Mouse (Mus musculus): ENCODE data around the gene S100a4. TPM values are rescaled to one million over a fixed set of nuclear protein-coding genes. Genes with fewer than 3 reads are reported as not detected.

Gene S100a4
- total and polyA plus RNA-seq, 3 experiments: 1.1 TPM; not detected in 2

- Histone ChIP-seq H3K79me2 (replicated peaks; ENCODE audit: control insufficient read depth, extremely low read depth, insufficient read depth, poor library complexity, severe bottlenecking) (no peaks in the 10 kb centered on the region), H3K9ac (ENCODE audit: insufficient read depth, low read depth) (no peak overlapping the region), H3K4me3 (replicated peaks in 1 of 3; ENCODE audit: low read depth in 2 of 3, low read length in 2 of 3, poor library complexity in 1 of 3) (no peak overlapping the region), H3K27ac (ENCODE audit: insufficient read depth, low read depth) (no peak overlapping the region), H3K4me2 (ENCODE audit: insufficient read depth, low read depth, poor library complexity, severe bottlenecking) (no peak overlapping the region), H3K36me3 (replicated peaks in 1 of 2; ENCODE audit: control insufficient read depth in 1 of 2, insufficient read depth in 1 of 2, low read length in 1 of 2) (no peaks in the 10 kb centered on the region), H3K27me3 (replicated peaks) (no peaks in the 10 kb centered on the region), H3K4me1 (ENCODE audit: control insufficient read depth in 1 of 2, insufficient read depth in 2 of 2) (peaks cover 23 to 50% of the 10 kb centered on the region in 2 experiments), H3K9me3 (replicated peaks; ENCODE audit: low read length) (no peaks in the 10 kb centered on the region)
- no peak for TF ChIP-seq PAX5 (IDR thresholded peaks at IDR 0.05; ENCODE audit: low read length)
- no peak for TF ChIP-seq JUN (IDR thresholded peaks at IDR 0.05; ENCODE audit: insufficient read depth, low read depth, low read length)
- in situ Hi-C loops (cut with MboI; ENCODE audit: low pct_ligation_motif_present, low pct_unique_long_range_greater_than_20kb, low sequenced_read_pairs): no loop called here
- dilution Hi-C loops (cut with MboI; ENCODE audit: extremely low pct_ligation_motif_present, extremely low pct_unique_long_range_greater_than_20kb, low sequenced_read_pairs): no loop called here
- DNase-seq (ENCODE audit: extremely low read depth): peak; percentile 34
These were observed 19.7 kb upstream of the S100a4 start for GRCm38 (mm10) chr3:90583893-90584292.

- Histone ChIP-seq H3K9ac (ENCODE audit: insufficient read depth, low read depth) (no peak overlapping the region), H3K79me2 (replicated peaks; ENCODE audit: control insufficient read depth, extremely low read depth, insufficient read depth, poor library complexity, severe bottlenecking) (no peaks in the 10 kb centered on the region), H3K27me3 (replicated peaks) (no peaks in the 10 kb centered on the region), H3K36me3 (replicated peaks in 1 of 2; ENCODE audit: control insufficient read depth in 1 of 2, insufficient read depth in 1 of 2, low read length in 1 of 2) (no peaks in the 10 kb centered on the region), H3K4me3 (replicated peaks in 1 of 3; ENCODE audit: low read depth in 2 of 3, low read length in 2 of 3, poor library complexity in 1 of 3) (no peak overlapping the region), H3K9me3 (replicated peaks; ENCODE audit: low read length) (no peaks in the 10 kb centered on the region), H3K4me1 (ENCODE audit: control insufficient read depth in 1 of 2, insufficient read depth in 2 of 2) (peaks cover 23 to 50% of the 10 kb centered on the region in 2 experiments), H3K27ac (ENCODE audit: insufficient read depth, low read depth) (no peak overlapping the region), H3K4me2 (ENCODE audit: insufficient read depth, low read depth, poor library complexity, severe bottlenecking) (no peak overlapping the region)
- DNase-seq (ENCODE audit: extremely low read depth): peak; percentile 61
- dilution Hi-C loops (cut with MboI; ENCODE audit: extremely low pct_ligation_motif_present, extremely low pct_unique_long_range_greater_than_20kb, low sequenced_read_pairs) (no loop called here), in situ Hi-C loops (cut with MboI; ENCODE audit: low pct_ligation_motif_present, low pct_unique_long_range_greater_than_20kb, low sequenced_read_pairs) (no loop called here)
- TF ChIP-seq CTCF (conservative IDR thresholded peaks at IDR 0.05 in 1 of 2, IDR thresholded peaks at IDR 0.05 in 1 of 2; ENCODE audit: low read depth in 2 of 2, low read length in 2 of 2) (peak; percentile 84 to 87), RAD21 (IDR thresholded peaks at IDR 0.05; ENCODE audit: low read depth, low read length) (peak; percentile 65), NELFE (IDR thresholded peaks at IDR 0.05; ENCODE audit: low read depth, low read length) (no peak), SMC3 (IDR thresholded peaks at IDR 0.05; ENCODE audit: low read depth, low read length) (peak; percentile 91), CHD1 (IDR thresholded peaks at IDR 0.05; ENCODE audit: low read depth, low read length) (no peak)
These were observed 18.0 kb upstream of the S100a4 start for GRCm38 (mm10) chr3:90585595-90585994.

- in situ Hi-C loops (cut with MboI; ENCODE audit: low pct_ligation_motif_present, low pct_unique_long_range_greater_than_20kb, low sequenced_read_pairs) (no loop called here), dilution Hi-C loops (cut with MboI; ENCODE audit: extremely low pct_ligation_motif_present, extremely low pct_unique_long_range_greater_than_20kb, low sequenced_read_pairs) (no loop called here)
- H3K4me3 ChIP-seq (replicated peaks in 1 of 3; ENCODE audit: low read depth in 2 of 3, low read length in 2 of 3, poor library complexity in 1 of 3): no peak overlapping the region
- peaks cover 23 to 50% of the 10 kb centered on the region in 2 experiments for H3K4me1 ChIP-seq (ENCODE audit: control insufficient read depth in 1 of 2, insufficient read depth in 2 of 2)
- H3K36me3 ChIP-seq (replicated peaks in 1 of 2; ENCODE audit: control insufficient read depth in 1 of 2, insufficient read depth in 1 of 2, low read length in 1 of 2): no peaks in the 10 kb centered on the region
- no peaks in the 10 kb centered on the region for H3K9me3 ChIP-seq (replicated peaks; ENCODE audit: low read length)
- H3K27ac ChIP-seq (ENCODE audit: insufficient read depth, low read depth): no peak overlapping the region
- H3K79me2 ChIP-seq (replicated peaks; ENCODE audit: control insufficient read depth, extremely low read depth, insufficient read depth, poor library complexity, severe bottlenecking): no peaks in the 10 kb centered on the region
- no peak overlapping the region for H3K9ac ChIP-seq (ENCODE audit: insufficient read depth, low read depth)
- no peak overlapping the region for H3K4me2 ChIP-seq (ENCODE audit: insufficient read depth, low read depth, poor library complexity, severe bottlenecking)
- no peaks in the 10 kb centered on the region for H3K27me3 ChIP-seq (replicated peaks)
- no peak for TF ChIP-seq RCOR1 (conservative IDR thresholded peaks at IDR 0.05; ENCODE audit: low read depth, low read length)
- TF ChIP-seq NRF1 (IDR thresholded peaks at IDR 0.05; ENCODE audit: low read depth, low read length): no peak
- TF ChIP-seq PAX5 (IDR thresholded peaks at IDR 0.05; ENCODE audit: low read length): no peak
- TF ChIP-seq ZNF384 (IDR thresholded peaks at IDR 0.05; ENCODE audit: low read depth, low read length): no peak
- TF ChIP-seq ELF1 (IDR thresholded peaks at IDR 0.05; ENCODE audit: low read depth, low read length): no peak
- no peak for TF ChIP-seq TBP (conservative IDR thresholded peaks at IDR 0.05; ENCODE audit: low read depth, low read length)
- TF ChIP-seq NELFE (IDR thresholded peaks at IDR 0.05; ENCODE audit: low read depth, low read length): no peak
- TF ChIP-seq CTCF (conservative IDR thresholded peaks at IDR 0.05 in 1 of 2, IDR thresholded peaks at IDR 0.05 in 1 of 2; ENCODE audit: low read depth in 2 of 2, low read length in 2 of 2): no peak
- DNase-seq (ENCODE audit: extremely low read depth): peak; percentile 21
These were observed 17.4 kb upstream of the S100a4 start for GRCm38 (mm10) chr3:90586016-90586643.

Measured in CH12.LX (cell line).